Mouse (Mus musculus) heart, postnatal 0 days (tissue): ENCODE data around the gene Ntm.

Experiments used
- CTCF ChIP-seq: IDR thresholded peaks from 2 replicates; pipeline ENCODE4 v1.5.1; 2016; ENCODE audit warnings: antibody characterized with exemption, control low read depth, low read depth
- EP300 ChIP-seq: IDR thresholded peaks from 2 replicates; pipeline ENCODE4 v1.6.1; 2016; ENCODE audit warnings: antibody characterized with exemption, low read depth

DNA sequence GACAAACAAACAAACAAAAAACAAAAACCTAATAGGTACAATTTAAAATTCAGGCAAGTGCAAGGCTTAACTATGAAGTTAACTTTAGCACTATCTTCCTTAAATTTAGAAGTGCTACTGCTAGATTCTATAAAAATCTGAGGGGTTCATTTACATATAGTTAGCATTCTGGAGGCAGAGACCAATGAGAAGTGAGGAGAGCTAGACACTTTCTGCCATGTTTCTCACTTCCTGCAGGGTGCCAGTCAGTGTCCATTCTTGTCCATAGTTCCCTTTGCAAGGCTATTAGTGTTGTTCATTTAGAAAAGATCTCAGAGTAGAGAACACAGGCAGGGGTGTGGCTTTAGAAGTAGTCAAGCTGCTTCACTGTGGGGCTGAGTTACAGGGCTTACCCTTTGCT, 208.6 kb downstream of the Ntm start:
- TF ChIP-seq EP300: no peak
- no peak for TF ChIP-seq CTCF
